Mouse (Mus musculus): ENCODE data around the gene Nkrf.
A peak's percentile ranks its signal among the peaks of the same experiment; 100 is the strongest.
"Not testable (repeated sequence)": the region's sequence is repeated elsewhere in the genome, so short reads cannot be mapped to it uniquely, and the experiment has no call there.

Gene Nkrf

GRCm38 (mm10) chrX:36902321-36903114 is at the start of gene Nkrf:
TSS of gene Nkrf (minus strand) at chrX:36902899.
- DNase-seq (ENCODE audit: low spot score in 2 of 2) = peak; percentile 20 to 24

DNA sequence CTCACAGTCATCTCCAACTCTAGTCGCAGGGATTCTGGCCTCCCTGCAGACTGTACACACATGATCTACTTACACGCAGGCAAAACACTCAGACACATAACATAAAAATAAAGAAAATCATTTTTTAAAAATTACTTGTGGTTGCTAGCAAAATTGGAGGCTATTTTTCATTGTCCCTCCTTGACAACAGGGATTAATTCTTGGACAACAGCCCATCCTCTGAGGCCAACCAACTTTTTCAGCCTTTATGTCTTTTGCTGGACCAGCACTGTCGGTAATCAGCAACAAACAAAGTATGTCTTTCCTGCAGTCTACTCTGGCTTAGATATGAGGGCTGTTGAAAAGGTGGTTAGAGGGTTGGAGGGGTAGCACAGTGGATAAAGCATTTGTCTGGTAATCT is 38.4 kb upstream of the Nkrf start:
- no peak for DNase-seq (ENCODE audit: low spot score in 2 of 2)

DNA sequence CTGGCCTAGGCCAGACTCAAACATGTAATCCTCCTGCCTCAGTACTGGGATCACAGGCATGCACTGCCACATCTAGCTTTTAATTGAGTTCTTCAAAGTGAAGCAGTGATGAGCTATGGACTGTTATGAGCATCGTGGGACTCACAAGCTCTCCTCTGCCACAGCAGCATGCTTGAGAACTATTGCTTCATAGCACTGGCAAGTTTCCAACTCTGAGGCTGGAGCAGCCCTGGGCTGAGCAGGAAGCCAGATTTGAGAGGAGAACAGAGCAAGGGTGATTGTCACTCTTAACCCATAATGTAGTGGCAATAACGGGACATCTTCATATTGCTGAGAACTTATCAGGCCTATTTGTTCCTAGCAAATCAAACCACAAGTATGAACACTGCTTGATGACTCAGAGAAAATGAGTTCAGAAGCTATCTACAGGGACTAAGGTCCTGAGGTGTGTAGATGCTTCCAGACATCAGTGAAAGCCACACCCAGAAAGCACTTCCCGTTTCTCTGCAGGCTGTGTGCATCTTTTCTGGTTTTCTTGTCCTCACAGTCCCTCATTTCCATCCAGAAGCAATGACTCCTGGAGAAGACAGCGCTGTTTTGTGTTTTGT is 37.2 kb upstream of the Nkrf start:
- no peak for DNase-seq (ENCODE audit: low spot score in 2 of 2)

- no peak for DNase-seq (ENCODE audit: low spot score in 2 of 2)
Observed at GRCm38 (mm10) chrX:36935326-36935966, 32.7 kb upstream of the Nkrf start.

- peak in 1 of 2 experiments; percentile 15 for DNase-seq (ENCODE audit: low spot score in 2 of 2)
Observed at GRCm38 (mm10) chrX:36930574-36930973, 27.9 kb upstream of the Nkrf start.

DNA sequence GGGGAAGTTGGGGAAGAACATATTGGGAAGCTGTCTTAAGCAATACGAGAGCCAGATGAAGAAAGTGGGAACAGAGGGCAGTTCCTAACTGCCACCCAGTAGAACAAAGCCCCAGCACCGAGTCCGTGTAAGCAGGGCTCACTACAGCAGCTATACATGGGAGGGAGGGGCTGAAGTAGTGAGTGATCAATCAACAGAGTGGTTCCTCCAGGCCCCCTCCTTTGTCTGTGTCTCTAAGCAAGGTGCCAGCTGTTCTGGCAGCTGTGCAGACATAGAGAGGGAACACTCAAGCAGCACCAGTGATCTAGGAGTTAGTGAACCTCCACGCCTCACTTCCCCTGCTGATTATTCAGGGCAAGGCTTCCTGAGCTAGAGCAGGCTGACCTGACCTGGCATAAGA is 27.0 kb upstream of the Nkrf start:
- DNase-seq (ENCODE audit: low spot score in 2 of 2) = no peak

DNA sequence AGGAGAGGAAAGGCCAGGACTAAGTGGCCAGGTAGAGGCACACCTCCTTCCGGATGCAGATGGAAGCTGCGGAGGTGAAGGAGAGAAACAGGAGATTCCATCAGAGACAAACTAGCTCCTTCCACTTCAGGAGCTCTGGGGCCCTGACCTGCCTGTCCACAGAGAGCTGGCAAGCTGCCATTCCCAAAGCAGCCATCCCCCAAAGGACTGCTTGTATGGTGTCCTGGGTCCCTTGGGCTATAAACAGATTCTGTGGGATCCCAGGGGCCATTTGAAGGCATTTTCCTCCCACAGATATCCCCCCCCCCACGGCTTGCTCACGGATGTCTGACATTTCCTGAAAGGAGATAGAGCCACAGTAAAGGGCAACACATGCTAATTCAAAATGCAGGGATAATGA is 26.1 kb upstream of the Nkrf start:
- DNase-seq (ENCODE audit: low spot score in 2 of 2) = no peak

DNA sequence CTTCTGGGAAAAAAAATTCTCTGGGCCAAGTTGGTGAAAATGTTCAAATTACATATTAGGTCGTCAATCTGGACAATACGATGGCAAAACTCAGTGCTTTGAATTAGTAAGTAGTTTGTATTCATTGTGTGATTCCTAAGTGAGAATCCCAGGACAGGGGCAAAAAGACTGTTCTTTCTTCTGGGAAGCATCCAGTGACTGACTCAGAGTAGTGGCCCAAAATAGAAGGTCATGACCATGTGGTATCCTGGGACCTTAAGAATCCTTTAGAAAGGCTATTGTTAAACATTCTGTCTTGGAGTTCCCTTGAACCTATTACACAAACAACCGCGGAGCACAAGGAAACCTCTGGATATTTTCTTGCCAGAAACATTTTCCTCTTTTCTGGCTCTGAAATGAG is 18.6 kb upstream of the Nkrf start:
- DNase-seq (ENCODE audit: low spot score in 2 of 2) = no peak

DNA sequence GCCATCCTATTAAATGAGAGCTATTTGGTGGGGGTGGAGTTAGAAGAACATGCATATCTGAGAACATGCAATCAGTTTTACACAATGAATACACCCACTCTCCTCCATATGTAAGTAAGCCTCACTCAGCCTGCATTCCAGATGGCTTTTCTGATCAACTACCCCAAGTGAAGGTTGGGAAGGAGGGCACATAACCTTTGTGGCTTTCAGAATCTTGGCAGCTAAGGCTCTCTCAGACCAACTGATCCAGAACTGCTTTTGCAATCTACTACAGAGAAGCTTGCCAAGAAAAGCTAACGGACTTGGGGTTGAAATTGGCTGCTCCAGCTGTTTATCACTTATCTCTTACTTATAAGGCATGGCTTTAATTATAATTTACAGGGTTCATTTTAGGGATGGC is 15.1 kb upstream of the Nkrf start:
- no peak for DNase-seq (ENCODE audit: low spot score in 2 of 2)

DNA sequence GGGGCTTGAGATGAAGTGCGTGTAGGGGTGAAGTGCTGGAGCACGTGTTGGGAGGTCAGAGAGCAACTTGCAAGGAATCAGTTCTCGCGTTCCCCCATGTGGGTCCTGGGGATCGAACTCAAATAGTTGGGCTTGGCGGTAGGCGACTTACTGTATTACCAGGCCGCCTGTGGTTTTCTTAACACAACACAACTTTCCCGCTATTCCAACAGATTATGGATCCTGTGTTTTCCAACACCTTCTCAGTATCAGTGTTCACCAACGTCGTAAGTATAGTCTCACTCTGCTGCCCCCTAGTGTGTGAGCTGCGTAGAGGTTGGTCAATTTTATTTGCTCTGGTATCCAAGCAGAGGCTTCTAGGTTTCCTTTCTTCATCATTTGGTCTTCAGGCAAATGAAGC is 8.6 kb upstream of the Nkrf start:
- no peak for DNase-seq (ENCODE audit: low spot score in 2 of 2)

DNA sequence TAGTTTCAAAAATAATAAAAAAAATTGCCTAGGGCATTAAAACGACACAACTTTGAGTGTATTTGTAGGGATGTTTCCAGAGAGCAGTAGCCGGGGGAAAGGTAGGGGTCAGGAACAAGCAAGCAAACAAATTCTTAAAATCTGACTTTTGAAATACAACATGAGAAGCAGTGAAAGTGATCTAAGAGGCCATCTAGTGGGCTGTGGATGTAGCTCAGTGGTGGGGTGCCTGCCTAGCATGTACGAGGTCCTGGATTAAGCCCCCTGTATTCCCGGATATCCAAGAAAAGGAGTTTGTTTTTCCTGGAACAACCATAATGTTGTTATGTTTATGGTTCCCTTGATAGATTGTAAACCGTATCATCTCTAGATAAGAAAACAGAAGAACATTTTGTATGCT is 3.8 kb upstream of the Nkrf start:
- DNase-seq (ENCODE audit: low spot score in 2 of 2) = no peak

- peak; percentile 81 to 87 for DNase-seq (ENCODE audit: low spot score in 2 of 2)
Observed at GRCm38 (mm10) chrX:36903115-36903768, 543 bp upstream of the Nkrf start.

- no peak for DNase-seq (ENCODE audit: low spot score in 2 of 2)
Observed at GRCm38 (mm10) chrX:36901655-36902054, 1.0 kb downstream of the Nkrf start.

GRCm38 (mm10) chrX:36898931-36899330 is 3.8 kb downstream of the Nkrf start:
- DNase-seq (ENCODE audit: low spot score in 2 of 2) = not testable (repeated sequence)

- DNase-seq (ENCODE audit: low spot score in 2 of 2) = no peak
Observed at GRCm38 (mm10) chrX:36884719-36885118, 18.0 kb downstream of the Nkrf start.

DNA sequence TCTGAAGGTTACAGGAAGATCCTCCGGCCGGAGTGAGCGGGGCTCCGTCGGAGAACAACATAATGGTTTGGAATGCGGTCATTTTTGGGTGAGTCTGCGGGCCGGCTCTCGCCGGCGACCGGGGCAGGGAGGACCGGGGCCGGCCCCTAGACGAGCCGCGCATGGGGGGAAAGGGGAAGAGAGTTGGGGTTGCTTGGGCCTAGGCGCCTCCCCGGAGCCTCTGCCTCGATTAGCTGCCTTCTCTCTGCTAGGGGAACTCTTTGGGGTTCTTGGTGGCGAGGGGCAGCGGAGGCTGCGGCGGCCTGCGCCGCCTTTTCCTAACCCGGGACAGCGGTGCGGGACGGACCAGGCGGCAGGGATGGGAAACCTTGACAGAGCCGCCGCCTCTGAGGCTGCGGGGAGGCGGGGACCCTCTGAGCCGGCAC is 28.0 kb downstream of the Nkrf start:
- peak in 1 of 2 experiments; percentile 2 for DNase-seq (ENCODE audit: low spot score in 2 of 2)

DNA sequence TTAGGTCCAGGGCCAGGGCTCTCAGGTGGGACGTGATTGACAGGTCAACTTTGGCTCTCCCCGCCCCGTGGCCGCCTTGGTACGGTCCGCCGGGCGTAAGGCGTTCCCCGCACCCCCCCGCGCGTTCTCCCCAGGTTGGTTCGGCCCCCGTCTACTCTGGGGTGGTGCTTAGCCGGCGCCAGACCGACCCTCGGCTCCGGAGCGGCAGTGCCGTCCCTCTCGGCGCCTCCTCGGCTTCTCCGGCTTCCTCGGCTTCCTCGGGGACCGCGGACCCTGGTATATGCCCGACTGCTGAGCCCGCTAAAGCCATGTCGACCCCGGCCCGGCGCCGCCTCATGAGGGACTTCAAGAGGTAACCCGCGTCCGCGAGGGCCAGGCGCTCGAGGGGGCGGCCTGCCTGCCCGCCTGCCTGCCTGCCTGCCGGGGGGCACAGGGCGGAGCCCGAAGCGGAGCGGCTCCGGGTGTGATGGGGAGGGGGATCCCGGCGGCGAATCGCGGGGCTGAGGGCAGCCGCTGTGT is 28.5 kb downstream of the Nkrf start:
- DNase-seq (ENCODE audit: low spot score in 2 of 2) = peak; percentile 60 to 80

- DNase-seq (ENCODE audit: low spot score in 2 of 2) = no peak
Observed at GRCm38 (mm10) chrX:36873765-36874164, 28.9 kb downstream of the Nkrf start, which contains the start of the genes Ube2a and C330007P06Rik. TSS of gene Ube2a (plus strand) at chrX:36873900. TSS of gene C330007P06Rik (minus strand) at chrX:36874111.

DNA sequence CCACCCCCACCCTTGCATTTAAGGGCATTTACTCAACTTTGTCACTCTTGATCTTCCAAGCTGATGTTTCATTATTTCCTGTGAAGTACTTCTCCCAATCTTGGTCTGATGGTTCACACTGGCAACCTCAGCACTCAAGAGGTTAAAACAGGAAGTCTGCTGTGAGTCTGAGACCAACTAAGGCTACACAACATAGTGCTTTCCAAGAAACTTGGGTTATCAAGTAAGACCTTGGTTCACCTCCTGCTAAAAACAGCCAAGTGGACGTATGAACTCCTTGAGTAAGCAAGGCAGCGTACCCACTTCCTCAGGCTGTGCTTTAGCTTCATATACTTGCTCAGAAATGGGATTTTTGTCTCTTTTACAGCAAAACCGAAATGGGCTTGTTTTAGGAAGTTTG is 32.3 kb downstream of the Nkrf start:
- DNase-seq (ENCODE audit: low spot score in 2 of 2) = no peak

- DNase-seq (ENCODE audit: low spot score in 2 of 2) = no peak
Observed at GRCm38 (mm10) chrX:36864609-36865328, 37.9 kb downstream of the Nkrf start.

All from frontal cortex, postnatal 25 days (tissue).